Mouse (Mus musculus) layer of hippocampus, adult 9-11 months (tissue): Measurements from ENCODE around the gene Lat.
"Not testable (repeated sequence)": the region's sequence is repeated elsewhere in the genome, so short reads cannot be mapped to it uniquely, and the experiment has no call there.

Experiments used
- DNase-seq: peaks from one replicate; pipeline ENCODE4 v3.0.0; 2022

The Lat gene

DNA sequence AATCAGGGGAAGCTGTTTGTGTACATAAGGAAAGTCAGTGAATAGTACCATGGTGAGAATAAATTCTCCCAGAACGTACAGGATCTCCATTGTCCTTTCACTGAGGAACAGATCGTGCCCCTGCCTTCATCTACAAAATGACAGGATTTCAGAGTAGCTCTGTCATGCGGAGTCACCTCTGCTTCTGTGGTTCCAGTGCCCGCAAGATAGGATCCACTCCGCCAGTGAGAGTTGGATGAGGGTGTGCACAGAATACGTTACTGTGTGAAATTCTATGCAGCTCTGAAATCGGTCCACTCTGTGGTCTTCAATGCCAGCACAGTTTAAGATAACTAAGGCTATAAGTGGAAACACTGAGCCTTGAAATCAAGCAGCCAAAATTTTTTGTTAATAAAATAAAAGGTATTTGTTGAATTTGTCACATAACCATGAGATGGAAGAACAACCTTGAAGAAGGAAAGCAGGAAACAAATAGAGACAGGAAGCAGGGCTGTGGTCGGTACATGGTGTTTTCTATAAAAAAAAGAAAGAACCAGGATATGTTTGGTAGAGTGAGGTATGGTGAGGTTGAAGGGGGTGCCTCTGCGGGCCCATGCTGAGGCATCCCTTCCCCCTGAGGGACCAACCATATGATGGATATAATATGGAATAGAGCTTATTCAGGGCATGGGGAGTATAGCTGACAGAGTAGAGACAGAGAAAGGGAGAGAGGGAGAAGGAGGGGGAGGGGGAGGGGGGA, 39.3 kb downstream of the Lat start:
- no peak for DNase-seq

DNA sequence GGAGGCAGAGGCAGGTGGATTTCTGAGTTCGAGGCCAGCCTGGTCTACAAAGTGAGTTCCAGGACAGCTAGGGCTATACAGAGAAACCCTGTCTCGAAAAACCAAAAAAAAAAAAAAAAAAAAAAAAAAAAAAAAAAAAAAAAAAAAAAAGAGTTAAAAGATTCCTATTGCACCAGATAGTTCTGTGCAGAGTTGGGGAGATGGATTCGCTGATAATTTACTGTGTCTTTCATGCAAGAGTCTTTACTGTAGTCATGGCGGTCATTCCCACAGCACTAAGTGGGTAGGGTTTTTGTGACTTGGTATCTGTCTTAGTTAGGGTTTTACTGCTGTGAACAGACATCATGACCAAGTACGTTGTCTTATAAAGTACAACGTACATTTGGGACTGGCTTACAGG, 40.5 kb downstream of the Lat start:
- DNase-seq, result not testable (repeated sequence)

- not testable (repeated sequence) for DNase-seq
These were observed 43.6 kb downstream of the Lat start for GRCm38 (mm10) chr7:126325576-126326273.

DNA sequence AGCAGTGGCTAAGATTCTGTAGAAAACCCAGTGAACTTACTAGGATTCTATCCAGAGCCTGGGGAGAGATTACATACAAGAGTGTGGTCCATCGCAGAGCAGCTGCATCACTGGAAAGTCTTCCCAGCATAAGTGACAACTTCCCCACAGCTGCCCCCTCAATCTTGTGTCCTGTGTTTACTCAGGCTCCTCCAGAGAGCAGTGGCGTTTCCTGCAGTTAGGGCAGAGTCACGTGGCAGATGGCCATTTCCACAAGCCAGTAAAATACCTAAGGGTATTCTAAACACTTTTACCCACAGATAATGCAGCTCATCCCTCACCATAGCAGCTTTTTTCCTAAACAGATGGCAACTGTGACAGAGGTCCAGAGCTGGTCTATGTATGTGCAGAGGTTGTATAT, 44.6 kb downstream of the Lat start:
- no peak for DNase-seq

- DNase-seq, result peak; percentile 61
These were observed 45.6 kb downstream of the Lat start for GRCm38 (mm10) chr7:126323729-126324128.

DNA sequence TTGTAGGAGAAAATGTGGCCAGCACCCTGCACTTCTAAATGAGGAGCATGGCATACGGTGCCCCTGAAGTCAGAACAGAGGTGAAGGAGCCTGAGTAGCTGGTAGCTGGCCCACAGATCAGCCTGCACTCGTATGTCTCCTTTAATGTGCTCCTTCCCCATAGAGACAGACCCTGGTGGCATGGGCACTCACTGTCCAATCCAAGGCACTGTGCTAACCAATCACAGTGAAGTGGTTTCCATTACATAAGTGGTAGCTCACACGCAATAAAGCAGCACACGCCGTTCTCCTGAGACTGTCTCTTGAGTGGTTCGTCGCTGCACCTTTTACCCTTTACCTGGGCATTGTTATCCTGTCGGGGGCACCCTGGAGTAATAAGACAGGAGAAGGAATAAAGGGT, 55.1 kb downstream of the Lat start:
- DNase-seq, result no peak
